In the genomic region with DNA sequence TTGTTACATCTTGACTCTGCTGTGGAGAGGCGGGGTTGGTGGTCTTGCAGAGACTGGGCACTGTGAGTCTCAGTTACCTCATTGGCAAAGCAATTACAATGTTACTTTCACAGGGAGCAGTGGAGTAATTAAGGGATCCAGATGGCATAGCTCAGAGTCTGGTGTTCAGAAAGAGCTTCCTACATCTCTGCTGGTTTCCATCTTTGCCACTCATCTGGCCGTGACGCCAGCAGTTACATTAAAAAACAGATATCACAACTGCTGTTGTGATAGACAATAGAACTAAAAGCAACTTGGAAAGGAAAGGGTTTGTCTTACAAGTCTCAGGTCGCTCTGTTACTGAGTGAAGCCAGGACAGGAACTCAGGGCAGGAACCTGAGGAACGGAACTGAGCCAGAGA, we compare ENCODE assay signal across 17 mouse cellular contexts.
"Had no signal": no experiment of that assay in that cellular context is flagged by ENCODE, and none has a peak within 500 bp of the region (broad histone marks: within the 10 kb centered on the region; RNA-seq: fewer than 3 reads in every experiment).

No protein-coding gene starts in this region.

- DNase-seq: liver; liver, embryonic 13.5 days; liver, postnatal 0 days; right cerebral cortex, postnatal 14 days; thymus, adult 2 months; thymus, postnatal 25 days; thymus, postnatal 4 days had no signal

- H3K4me1 ChIP-seq: megakaryocyte, embryonic 14.5 days; midbrain, embryonic 13.5 days; midbrain, embryonic 15.5 days; neural tube, embryonic 12.5 days had no signal

- H3K4me2 ChIP-seq: liver, embryonic 11.5 days; liver, embryonic 13.5 days; liver, embryonic 15.5 days; midbrain, embryonic 11.5 days; midbrain, embryonic 13.5 days; midbrain, embryonic 15.5 days; neural tube, embryonic 12.5 days; stomach, embryonic 15.5 days had no signal

- H3K27me3 ChIP-seq: megakaryocyte, embryonic 14.5 days; midbrain, embryonic 13.5 days; midbrain, embryonic 15.5 days; neural tube, embryonic 12.5 days; stomach, embryonic 15.5 days had no signal

- H3K36me3 ChIP-seq: liver, embryonic 13.5 days; liver, embryonic 15.5 days; midbrain, embryonic 13.5 days; midbrain, embryonic 15.5 days; neural tube, embryonic 12.5 days; stomach, embryonic 15.5 days had no signal

- H3K27ac ChIP-seq: liver, embryonic 13.5 days; liver, embryonic 15.5 days; macrophage; midbrain, embryonic 13.5 days; midbrain, embryonic 15.5 days; neural tube, embryonic 12.5 days; stomach, embryonic 15.5 days; stomach, postnatal 0 days had no signal

- H3K9me3 ChIP-seq: midbrain, embryonic 13.5 days; midbrain, embryonic 15.5 days; neural tube, embryonic 12.5 days; stomach, embryonic 15.5 days had no signal

- H3K4me3 ChIP-seq: liver, embryonic 13.5 days; liver, embryonic 15.5 days; megakaryocyte, embryonic 14.5 days; midbrain, embryonic 13.5 days; midbrain, embryonic 15.5 days; neural tube, embryonic 12.5 days; stomach, embryonic 15.5 days had no signal

- ATAC-seq: liver, postnatal 0 days; midbrain, embryonic 13.5 days; midbrain, embryonic 15.5 days had no signal

- H3K9ac ChIP-seq: liver, embryonic 13.5 days; liver, embryonic 15.5 days; liver, postnatal 0 days; midbrain, embryonic 13.5 days; midbrain, embryonic 15.5 days; neural tube, embryonic 12.5 days; stomach, embryonic 15.5 days had no signal
